12 mouse cellular contexts compared by ENCODE assay signal in the genomic region with DNA sequence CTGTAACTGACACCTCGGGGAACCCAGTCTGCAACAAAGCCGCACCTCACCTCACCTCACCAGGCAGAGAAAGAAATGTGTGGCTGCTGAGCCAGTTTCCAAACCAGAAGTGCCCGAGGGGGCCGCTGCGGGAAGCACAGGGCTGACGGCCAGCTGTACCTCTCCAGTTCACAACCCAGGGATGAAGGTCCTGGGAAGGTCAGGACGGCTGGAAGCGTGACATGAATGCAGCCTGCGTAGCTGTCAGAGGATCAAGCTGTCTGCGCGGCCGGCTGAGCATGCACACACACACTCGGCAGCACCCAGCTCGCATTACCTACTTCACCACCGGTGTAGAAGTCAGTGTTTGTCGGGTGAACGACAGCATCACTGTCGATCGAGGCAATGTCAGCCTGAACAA. TPM values are rescaled to one million over a fixed set of nuclear protein-coding genes. Genes with fewer than 3 reads are reported as not detected.
A peak's percentile ranks its signal among the peaks of the same experiment; 100 is the strongest.
DNase-seq lines count a peak whose midpoint lies in the region; ATAC-seq and TF ChIP-seq lines count a peak whose summit lies in the region.
"Had no signal": no experiment of that assay in that cellular context is flagged by ENCODE, and none has a peak within 500 bp of the region (broad histone marks: within the 10 kb centered on the region; RNA-seq: fewer than 3 reads in every experiment).

No protein-coding gene starts in this region.

- no peak overlapping the region for H3K27ac ChIP-seq in kidney, adult 2 months (ENCODE audit: insufficient read depth, low read depth, low read length)
- H3K27ac ChIP-seq in heart, embryonic 13.5 days (replicated peaks) = peak overlapping the region; percentile 94
- no peak overlapping the region for H3K27ac ChIP-seq in kidney, postnatal 0 days

- H3K27me3 ChIP-seq in kidney, adult 2 months (replicated peaks; ENCODE audit: control insufficient read depth, insufficient read depth, low read length) = no peaks in the 10 kb centered on the region
- H3K27me3 ChIP-seq in heart, embryonic 13.5 days (replicated peaks) = no peaks in the 10 kb centered on the region
- no peaks in the 10 kb centered on the region for H3K27me3 ChIP-seq in kidney, postnatal 0 days (ENCODE audit: insufficient read depth, low read length)
- H3K27me3 ChIP-seq: limb, embryonic 12.5 days had no signal

- peak overlapping the region; percentile 50 for H3K9ac ChIP-seq in heart, embryonic 13.5 days
- no peak overlapping the region for H3K9ac ChIP-seq in kidney, postnatal 0 days (ENCODE audit: low read depth, low read length)
- H3K9ac ChIP-seq: limb, embryonic 12.5 days had no signal

- TF ChIP-seq POLR2A in kidney, adult 2 months (IDR thresholded peaks at IDR 0.05; ENCODE audit: low read depth, low read length) = no peak

- DNase-seq in kidney, adult 2 months = peak; percentile 19
- no peak for DNase-seq in kidney, postnatal 10 days
- peak; percentile 63 to 68 for DNase-seq in heart, adult 18-20 months
- peak; percentile 58 for DNase-seq in kidney, postnatal 0 days (ENCODE audit: low spot score)
- DNase-seq in left cerebral cortex, adult 18-20 months (ENCODE audit: low spot score in 2 of 2) = no peak
- no peak for DNase-seq in spleen, postnatal 10 days (ENCODE audit: low spot score in 2 of 2)
- DNase-seq: cerebellum, adult 9-10 months; lung, postnatal 36 days had no signal

- no peaks in the 10 kb centered on the region for H3K9me3 ChIP-seq in heart, embryonic 13.5 days
- H3K9me3 ChIP-seq in kidney, postnatal 0 days (replicated peaks; ENCODE audit: low read length) = no peaks in the 10 kb centered on the region
- H3K9me3 ChIP-seq: limb, embryonic 12.5 days had no signal

- no peak overlapping the region for H3K4me3 ChIP-seq in kidney, adult 2 months (ENCODE audit: insufficient read depth, low read depth, low read length)
- no peak overlapping the region for H3K4me3 ChIP-seq in heart, embryonic 13.5 days
- H3K4me3 ChIP-seq in kidney, postnatal 0 days (replicated peaks; ENCODE audit: low read depth, low read length) = no peak overlapping the region
- H3K4me3 ChIP-seq: limb, embryonic 12.5 days had no signal

- 55% methylated on average over 19 of the region's 19 CpGs for WGBS in kidney, adult 2 months
- WGBS in heart, embryonic 13.5 days = 43% methylated on average over 19 of the region's 19 CpGs
- WGBS in kidney, postnatal 0 days = 43% methylated on average over 19 of the region's 19 CpGs

- H3K36me3 ChIP-seq in kidney, adult 2 months (ENCODE audit: control insufficient read depth, insufficient read depth, low read length) = no peaks in the 10 kb centered on the region
- H3K36me3 ChIP-seq in heart, embryonic 13.5 days = peaks cover 90% of the 10 kb centered on the region
- peaks cover 48% of the 10 kb centered on the region for H3K36me3 ChIP-seq in kidney, postnatal 0 days (ENCODE audit: insufficient read depth, low read length)

- peak; percentile 70; the same call in 1 of the 2 replicates for ATAC-seq in heart, embryonic 13.5 days (ENCODE audit: extremely low read depth, insufficient number of reproducible peaks, low FRiP score, low TSS enrichment)
- ATAC-seq in kidney, postnatal 0 days (replicated peaks; ENCODE audit: low FRiP score, low read depth) = peak; percentile 53; the same call in 1 of the 2 replicates
- no peak for ATAC-seq in frontal cortex, adult (ENCODE audit: low TSS enrichment)
- ATAC-seq: midbrain, embryonic 16.5 days had no signal

- peak overlapping the region; percentile 25 for H3K4me2 ChIP-seq in heart, embryonic 13.5 days
- H3K4me2 ChIP-seq in kidney, postnatal 0 days (ENCODE audit: low read length) = no peak overlapping the region
- H3K4me2 ChIP-seq: limb, embryonic 12.5 days had no signal

- H3K4me1 ChIP-seq in kidney, adult 2 months (ENCODE audit: control insufficient read depth, insufficient read depth, low read length) = no peaks in the 10 kb centered on the region
- peaks cover 57% of the 10 kb centered on the region for H3K4me1 ChIP-seq in heart, embryonic 13.5 days
- peaks cover 5% of the 10 kb centered on the region; the same call in 1 of the 2 replicates for H3K4me1 ChIP-seq in kidney, postnatal 0 days (replicated peaks; ENCODE audit: insufficient read depth, low read length)

- TF ChIP-seq CTCF in kidney, adult 2 months (conservative IDR thresholded peaks at IDR 0.05; ENCODE audit: insufficient read depth, insufficient read length, low read depth, low read length) = no peak
- no peak for TF ChIP-seq CTCF in kidney, postnatal 0 days (IDR thresholded peaks at IDR 0.05; ENCODE audit: low read depth)

RNA-seq across cellular contexts. Expression of a gene that starts 48.2 kb away (rescaled TPM):
- polyA plus RNA-seq in kidney, adult 2 months (2012; rRNA removed) = 74.5 and 89.3 TPM in 2 replicates
- 10 to 100 TPM; 47.2 to 58.4 TPM for total RNA-seq in heart, adult 18-20 months (2021)
- polyA plus RNA-seq in heart, embryonic 13.5 days (2015; fragmentation: Nextera tagmentation; extraction: Ambion mirVana) = 112 and 124 TPM in 2 replicates
- 263 and 267 TPM in 2 replicates for polyA plus RNA-seq in kidney, postnatal 0 days (2015; fragmentation: Nextera tagmentation; extraction: Ambion mirVana)
- 100 to 1,000 TPM; 104 to 106 TPM for total RNA-seq in left cerebral cortex, adult 18-20 months (2021)

Comparison
In these comparisons a context has a peak if more than half of its experiments do, and no peak if none do; other contexts are left out.
1. DNase-seq: peak in kidney, adult 2 months (single experiment), heart, adult 18-20 months (2 of 2) and kidney, postnatal 0 days (single experiment); none in kidney, postnatal 10 days (single experiment), left cerebral cortex, adult 18-20 months (0 of 2) and spleen, postnatal 10 days (0 of 2).